Mouse (Mus musculus) Patski (cell line): ENCODE data around the gene Slc1a3. TPM values are rescaled to one million over a fixed set of nuclear protein-coding genes. Genes with fewer than 3 reads are reported as not detected.

Source experiments
- ATAC-seq: fragments of 100-300 bp; one replicate; pipeline ENCODE4 v1.8.0; 2021
- CTCF ChIA-PET: fragments of 350-600 bp; sonication (Branson Sonifier 250); formaldehyde crosslinking; loops from one replicate; lab custom pipeline; 2022; ENCODE audit warnings: inconsistent platforms; lab: Charles Lee
- POLR2A ChIA-PET: fragments of 350-600 bp; sonication (Branson Sonifier 250); formaldehyde crosslinking; loops from one replicate; lab custom pipeline; 2022; ENCODE audit warnings: antibody characterized with exemption, inconsistent platforms; lab: Charles Lee
- DNase-seq: peaks from one replicate; pipeline ENCODE4 v3.0.0-alpha.2; 2011; ENCODE audit warnings: low read depth, low spot score
- H3K27me3 ChIP-seq: fragments of 371-371 bp; one replicate; pipeline ENCODE4 v1.5.1; 2021
- CTCF ChIP-seq: fragments of 100-300 bp; IDR thresholded peaks from one replicate; pipeline ENCODE4 v1.5.1; 2021
- in situ Hi-C: fragments of 300-500 bp; cut with MboI; formaldehyde crosslinking; loops from 3 replicates; pipeline ENCODE4 v1.11.1; 2018; ENCODE audit warnings: low pct_unique_long_range_greater_than_20kb, mixed read lengths
- polyA plus RNA-seq: library from polyadenylated mRNA; unstranded; gene quantifications from one replicate; pipeline ENCODE4 v1.2.3, GENCODE M21; 2021

Slc1a3 gene
- polyA plus RNA-seq, 1 experiment from 2014 or later = 8.8 TPM

DNA sequence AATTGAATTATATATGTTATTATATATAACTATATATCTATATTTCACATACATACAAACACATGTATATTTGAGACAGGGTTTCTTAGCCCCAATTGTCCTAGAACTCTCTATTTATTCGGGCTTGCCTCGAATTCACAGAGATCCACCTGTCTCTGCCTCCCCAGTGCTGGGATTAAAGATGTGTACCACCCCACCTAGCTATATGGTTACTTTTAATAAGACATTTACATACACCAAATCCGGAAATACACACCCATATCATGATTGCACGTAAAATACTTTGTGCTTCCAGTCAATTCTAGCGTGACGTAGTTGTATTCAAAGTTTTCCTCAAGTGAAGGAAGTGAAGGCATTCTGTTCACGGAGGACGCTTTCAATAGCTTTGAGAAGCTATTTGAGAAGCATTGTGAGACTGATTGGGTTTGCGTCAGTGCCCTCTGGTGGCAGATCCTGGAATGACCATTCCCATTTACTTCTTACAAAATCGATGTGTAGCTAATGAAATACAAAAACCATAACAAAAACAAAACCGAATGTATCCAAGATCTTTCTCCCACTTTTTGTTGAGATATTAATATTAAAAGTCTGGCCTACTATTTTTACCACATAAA is 121.0 kb downstream of the Slc1a3 start:
- ATAC-seq = no peak
- in situ Hi-C loops = loop anchor here (5.0 kb wide), 2 partner anchors 142 to 207 kb away; no protein-coding TSS in a partner anchor
- peak; percentile 87 for TF ChIP-seq CTCF

DNA sequence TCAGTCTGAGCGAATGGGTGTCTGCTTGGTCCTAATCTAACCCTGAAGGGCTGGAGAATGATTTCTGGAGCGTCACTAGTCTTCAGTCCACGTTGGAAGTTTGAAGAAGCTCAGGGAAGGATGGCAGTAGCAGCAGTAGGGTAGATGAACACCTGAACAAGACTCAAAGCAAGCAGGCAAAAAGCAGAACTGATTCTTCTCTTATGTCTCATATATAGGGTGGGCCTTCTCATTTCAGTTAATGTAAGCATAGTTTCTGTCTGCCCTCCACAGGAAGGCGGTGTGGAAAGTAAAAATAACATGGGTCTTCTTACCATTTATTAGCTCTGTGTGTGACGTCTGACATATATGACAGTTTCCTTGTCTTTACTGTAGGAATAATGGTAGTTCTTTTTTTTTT is 122.5 kb downstream of the Slc1a3 start:
- H3K27me3 ChIP-seq = peaks cover 36% of the 10 kb centered on the region
- POLR2A ChIA-PET = no interaction called here
- no peak for TF ChIP-seq CTCF
- DNase-seq = no peak
- in situ Hi-C loops = loop anchor here (5.0 kb wide), 2 partner anchors 141 to 206 kb away; no protein-coding TSS in a partner anchor
- ATAC-seq = no peak
- CTCF ChIA-PET = interaction anchor here (4.0 kb wide), 1 partner anchor 10 kb away, joined by 31 read pairs; no protein-coding TSS in a partner anchor

More for the DNA sequence above, 121.0 kb downstream of the Slc1a3 start:
- ChIA-PET CTCF (interaction anchor here (0.9 to 4.0 kb wide), 14 partner anchors 12 to 368 kb away, joined by 3 to 31 read pairs (median 6); no protein-coding TSS in a partner anchor), POLR2A (no interaction called here)
- H3K27me3 ChIP-seq = peaks cover 26% of the 10 kb centered on the region
- no peak for DNase-seq

GRCm38 (mm10) chr15:8586822-8587281 is 123.7 kb downstream of the Slc1a3 start:
- POLR2A ChIA-PET = no interaction called here
- CTCF ChIA-PET = no interaction called here
- no peak for ATAC-seq
- no peak for TF ChIP-seq CTCF
- DNase-seq = no peak
- in situ Hi-C loops = loop anchor here (5.0 kb wide), 2 partner anchors 140 to 205 kb away; no protein-coding TSS in a partner anchor
- H3K27me3 ChIP-seq = peaks cover 35% of the 10 kb centered on the region

Other genes starting within 250 kb of the Slc1a3 start
- gene Gm2310, start 190.8 kb downstream of the Slc1a3 start, polyA plus RNA-seq = not detected